Mouse (Mus musculus) ES-Bruce4 (cell line): ENCODE results near the gene Terf2ip. TPM values are rescaled to one million over a fixed set of nuclear protein-coding genes. Genes with fewer than 3 reads are reported as not detected.

Experiments
- H3K27ac ChIP-seq: 2 replicates; pipeline ENCODE4 v1.5.1; 2012; ENCODE audit warnings: low read length, inconsistent platforms; ENCODE audit not compliant: insufficient read depth
- H3K27me3 ChIP-seq: 2 replicates; pipeline ENCODE4 v1.6.1; 2012; ENCODE audit warnings: mild to moderate bottlenecking, low read length, inconsistent platforms; ENCODE audit not compliant: control insufficient read depth, poor library complexity, insufficient read depth, severe bottlenecking
- H3K36me3 ChIP-seq: 2 replicates; pipeline ENCODE4 v1.6.1; 2012; ENCODE audit warnings: inconsistent platforms, mild to moderate bottlenecking, low read length, moderate library complexity; ENCODE audit not compliant: control insufficient read depth, poor library complexity, insufficient read depth, severe bottlenecking
- H3K4me1 ChIP-seq: one replicate; pipeline ENCODE4 v1.8.1; 2011; ENCODE audit warnings: low read length; ENCODE audit not compliant: control insufficient read depth, insufficient read depth
- H3K4me3 ChIP-seq: 2 replicates; pipeline ENCODE4 v1.5.1; 2011; ENCODE audit warnings: low read depth, mild to moderate bottlenecking, low read length
- H3K9ac ChIP-seq: 2 replicates; pipeline ENCODE4 v1.6.1; 2012; ENCODE audit warnings: low read depth, mild to moderate bottlenecking, inconsistent platforms; ENCODE audit not compliant: poor library complexity, severe bottlenecking
- H3K9me3 ChIP-seq: replicated peaks from 2 replicates; pipeline ENCODE4 v1.6.1; 2012; ENCODE audit warnings: mild to moderate bottlenecking, low read length, inconsistent platforms; ENCODE audit not compliant: control insufficient read depth, poor library complexity, insufficient read depth, severe bottlenecking
- CTCF ChIP-seq: IDR thresholded peaks from one replicate; pipeline ENCODE4 v1.8.1; 2011; ENCODE audit warnings: low read depth, low read length
- EP300 ChIP-seq: IDR thresholded peaks from 2 replicates; pipeline ENCODE4 v1.6.1; 2011; ENCODE audit warnings: low read depth, low read length; ENCODE audit not compliant: insufficient read depth
- POLR2A ChIP-seq: IDR thresholded peaks from one replicate; pipeline ENCODE4 v1.8.1; 2011; ENCODE audit warnings: low read length; ENCODE audit not compliant: insufficient read depth
- polyA plus RNA-seq: library from polyadenylated mRNA; stranded (reverse); fragments of >200 nt; gene quantifications from 2 replicates; pipeline ENCODE4 v1.2.4, GENCODE M21; 2011; ENCODE audit warnings: low read depth; ENCODE audit not compliant: missing spikeins, insufficient read depth, insufficient read length

The Terf2ip gene
- 10.3 and 10.7 TPM in 2 replicates for polyA plus RNA-seq

DNA sequence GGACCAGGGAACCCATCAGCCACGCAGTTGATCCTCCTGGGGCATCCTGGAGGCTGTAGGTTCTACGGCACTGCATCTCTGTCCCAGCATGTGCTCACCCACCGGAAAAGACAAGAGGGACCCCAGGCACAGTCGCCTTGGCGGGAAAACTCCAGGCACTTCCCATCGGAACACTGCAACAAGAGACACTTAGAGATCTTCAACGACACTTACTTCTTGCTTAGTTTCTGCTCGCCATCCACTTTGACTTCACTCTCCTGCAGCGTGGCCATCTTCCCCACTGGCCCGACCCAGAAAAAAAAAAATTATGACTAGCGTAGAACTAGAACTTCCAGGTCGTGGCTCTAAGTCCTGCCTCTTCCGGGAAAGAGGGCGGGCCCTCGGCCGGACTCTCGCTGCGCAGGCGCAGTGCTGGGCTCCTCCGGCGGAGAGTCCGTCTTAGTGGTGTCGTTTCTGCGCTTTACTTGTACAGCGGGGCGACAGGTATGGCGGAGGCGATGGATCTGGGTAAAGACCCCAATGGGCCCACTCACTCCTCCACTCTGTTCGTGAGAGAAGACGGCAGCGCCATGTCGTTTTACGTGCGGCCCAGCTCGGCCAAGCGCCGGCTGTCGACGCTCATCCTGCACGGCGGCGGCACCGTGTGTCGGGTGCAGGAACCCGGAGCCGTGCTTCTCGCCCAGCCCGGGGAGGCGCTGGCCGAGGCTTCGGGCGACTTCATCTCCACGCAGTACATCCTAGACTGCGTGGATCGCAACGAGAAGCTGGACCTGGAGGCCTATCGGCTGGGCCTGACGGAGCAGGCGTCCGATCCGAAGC, at the start of gene Terf2ip, which contains the start of gene Kars:
Terf2ip (plus strand) TSS at position 402 of the 819 bp plus-strand sequence.
Kars (minus strand) TSS at position 327 of the 819 bp plus-strand sequence.
- no peaks in the 10 kb centered on the region for H3K9me3 ChIP-seq
- H3K4me3 ChIP-seq: peak within 1 kb of the TSS; percentile 96
- peaks cover 14% of the 10 kb centered on the region for H3K36me3 ChIP-seq
- 0 out of 2 replicates have a peak within 1 kb of the TSS, but pooled peaks have one; percentile 19 for H3K27ac ChIP-seq
- H3K27me3 ChIP-seq: no peaks in the 10 kb centered on the region
- peak within 1 kb of the TSS; percentile 82 for H3K9ac ChIP-seq
- H3K4me1 ChIP-seq: no peaks in the 10 kb centered on the region
- TF ChIP-seq POLR2A (peak; percentile 86), EP300 (no peak)

DNA sequence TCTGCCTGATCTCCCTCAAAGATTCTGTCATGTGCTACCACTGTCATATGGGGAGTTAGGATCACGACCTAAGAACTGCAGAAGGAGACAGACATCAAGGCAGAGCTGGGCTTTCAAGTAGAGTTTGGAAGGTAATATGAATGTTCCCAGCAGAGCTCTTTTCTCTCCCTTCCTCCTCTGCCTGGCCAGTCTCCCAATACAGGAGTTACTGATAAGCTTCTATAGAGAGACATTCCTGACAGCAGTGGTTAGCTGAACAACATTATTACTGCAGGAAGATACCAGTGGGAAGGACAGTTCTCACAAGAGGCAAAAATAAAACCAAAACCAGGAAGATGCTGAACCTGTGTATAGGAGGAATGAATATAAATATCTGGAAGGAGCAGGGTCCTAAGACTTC, 48.6 kb upstream of the Terf2ip start:
- H3K4me1 ChIP-seq: peaks cover 7% of the 10 kb centered on the region
- H3K9ac ChIP-seq: no peak overlapping the region
- H3K4me3 ChIP-seq: no peak overlapping the region
- no peaks in the 10 kb centered on the region for H3K27me3 ChIP-seq
- no peak for TF ChIP-seq CTCF
- no peak for TF ChIP-seq POLR2A
- TF ChIP-seq EP300: no peak
- peaks cover 12% of the 10 kb centered on the region; the same call in 1 of the 2 replicates for H3K36me3 ChIP-seq
- peak overlapping the region; percentile 49 for H3K27ac ChIP-seq
- H3K9me3 ChIP-seq: no peaks in the 10 kb centered on the region

DNA sequence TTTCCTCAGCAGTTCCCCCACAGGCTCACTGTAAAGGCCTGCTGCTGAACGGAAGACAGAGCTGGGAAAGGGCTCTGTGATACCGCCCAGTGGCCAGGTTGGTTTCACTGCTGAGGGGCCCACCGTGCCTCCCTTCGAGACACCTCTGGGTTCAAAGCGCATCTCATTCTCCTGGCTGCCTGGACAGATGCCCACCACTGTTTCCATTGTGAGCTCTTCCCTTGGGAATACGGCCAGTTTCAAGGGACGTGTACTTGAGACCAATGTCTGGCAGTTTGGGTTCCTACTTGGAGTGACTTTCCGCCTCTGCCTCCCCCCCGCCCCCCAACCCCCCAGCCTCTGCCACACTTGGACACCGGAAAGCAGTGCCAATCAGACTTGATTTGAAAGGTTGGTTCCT, 48.1 kb upstream of the Terf2ip start:
- Histone ChIP-seq H3K36me3 (peaks cover 15% of the 10 kb centered on the region), H3K27ac (peak overlapping the region; percentile 81), H3K4me3 (no peak overlapping the region), H3K27me3 (no peaks in the 10 kb centered on the region), H3K9me3 (no peaks in the 10 kb centered on the region), H3K9ac (no peak overlapping the region), H3K4me1 (peaks cover 7% of the 10 kb centered on the region)
- no peak for TF ChIP-seq EP300

DNA sequence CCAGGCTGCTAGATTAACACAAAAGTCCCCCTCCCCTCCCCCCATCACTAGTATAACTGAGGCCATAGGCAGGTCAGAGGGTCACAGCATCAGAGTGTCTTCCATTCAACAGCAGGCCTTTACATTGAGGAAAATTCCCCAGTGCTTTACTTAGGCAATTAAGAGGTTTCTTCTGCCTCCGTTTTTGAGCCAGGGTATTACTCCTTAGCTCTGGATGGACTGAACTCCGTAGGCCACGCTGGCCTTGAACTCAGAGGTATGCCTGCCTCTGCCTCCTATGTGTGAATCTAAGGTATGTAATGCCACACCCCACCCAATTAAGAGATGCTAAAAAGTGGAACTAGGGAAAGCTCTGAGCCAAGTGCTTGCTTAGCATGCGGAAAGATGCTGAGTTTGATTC, 47.7 kb upstream of the Terf2ip start:
- Histone ChIP-seq H3K4me1 (peaks cover 7% of the 10 kb centered on the region), H3K27me3 (no peaks in the 10 kb centered on the region), H3K4me3 (no peak overlapping the region), H3K9ac (no peak overlapping the region), H3K36me3 (peaks cover 15% of the 10 kb centered on the region), H3K27ac (peak overlapping the region; percentile 81), H3K9me3 (no peaks in the 10 kb centered on the region)
- TF ChIP-seq CTCF (no peak), POLR2A (no peak), EP300 (no peak)

DNA sequence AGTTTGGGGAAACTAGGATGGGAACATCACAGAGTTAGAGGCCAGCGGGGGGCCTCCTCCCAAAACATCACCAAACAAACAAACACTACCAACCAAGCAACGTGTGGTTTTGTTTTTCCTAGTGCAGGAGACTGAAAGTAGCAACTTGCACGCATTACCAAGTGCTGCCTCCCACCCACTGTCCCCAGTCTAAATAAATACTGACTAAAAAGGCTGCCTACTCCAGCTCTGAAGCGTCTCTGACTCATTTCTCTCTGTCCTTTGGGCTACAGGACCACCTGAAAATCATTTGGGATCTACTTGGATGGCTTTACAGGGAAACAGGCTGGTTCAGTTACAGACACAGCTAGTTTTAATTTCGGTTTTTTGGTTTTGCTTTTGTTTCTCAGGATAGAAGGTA, 46.8 kb upstream of the Terf2ip start:
- Histone ChIP-seq H3K4me3 (no peak overlapping the region), H3K27me3 (no peaks in the 10 kb centered on the region), H3K9me3 (no peaks in the 10 kb centered on the region), H3K4me1 (peaks cover 7% of the 10 kb centered on the region), H3K36me3 (peaks cover 12% of the 10 kb centered on the region), H3K27ac (peak overlapping the region; percentile 74), H3K9ac (no peak overlapping the region)
- TF ChIP-seq EP300 (no peak), POLR2A (no peak), CTCF (no peak)

DNA sequence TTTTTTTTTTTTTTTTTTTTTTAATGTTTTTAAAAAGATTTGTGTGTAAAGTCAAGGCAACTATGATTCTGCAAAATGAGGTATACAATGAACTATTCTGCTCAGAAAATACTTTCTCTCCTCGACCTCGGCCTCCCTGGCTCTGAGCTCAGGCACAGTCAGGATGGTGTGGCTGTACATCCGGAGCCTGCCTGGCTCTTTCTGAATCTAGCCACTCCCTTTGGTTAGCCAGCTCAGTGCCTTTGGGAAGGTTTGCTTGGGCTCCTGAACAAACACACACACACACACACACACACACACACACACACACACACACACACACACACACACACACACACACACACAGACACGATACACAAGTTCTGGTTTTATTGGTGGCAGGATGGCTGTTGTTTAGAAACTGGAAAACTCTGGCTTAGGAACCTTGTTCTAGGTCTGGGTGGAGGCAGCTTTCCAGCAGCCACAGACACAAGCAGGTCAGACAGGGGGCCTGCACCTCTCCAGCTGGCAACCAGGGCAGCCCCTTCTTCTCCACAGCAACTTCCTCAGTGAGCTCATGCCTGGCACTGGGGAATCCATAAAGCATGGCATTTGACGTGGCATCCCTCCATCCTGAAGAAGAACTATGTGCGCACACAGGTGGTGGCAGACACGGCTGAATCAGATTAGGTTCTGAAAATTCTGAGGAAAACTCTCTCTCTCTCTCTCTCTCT, 46.2 kb upstream of the Terf2ip start:
- peaks cover 12% of the 10 kb centered on the region; the same call in 1 of the 2 replicates for H3K36me3 ChIP-seq
- no peaks in the 10 kb centered on the region for H3K27me3 ChIP-seq
- H3K9me3 ChIP-seq: no peaks in the 10 kb centered on the region
- H3K27ac ChIP-seq: peak overlapping the region; percentile 87
- H3K4me3 ChIP-seq: no peak overlapping the region
- H3K9ac ChIP-seq: no peak overlapping the region
- peaks cover 5% of the 10 kb centered on the region for H3K4me1 ChIP-seq
- no peak for TF ChIP-seq CTCF
- TF ChIP-seq POLR2A: no peak
- no peak for TF ChIP-seq EP300
